Mouse (Mus musculus): ENCODE data around the gene Gja10. TPM values are rescaled to one million over a fixed set of nuclear protein-coding genes. Genes with fewer than 3 reads are reported as not detected.
A peak's percentile ranks its signal among the peaks of the same experiment; 100 is the strongest.

Gja10 gene
- total and polyA plus RNA-seq, 2 experiments from 2014 or later, result 0.13 TPM; not detected in 1

DNA sequence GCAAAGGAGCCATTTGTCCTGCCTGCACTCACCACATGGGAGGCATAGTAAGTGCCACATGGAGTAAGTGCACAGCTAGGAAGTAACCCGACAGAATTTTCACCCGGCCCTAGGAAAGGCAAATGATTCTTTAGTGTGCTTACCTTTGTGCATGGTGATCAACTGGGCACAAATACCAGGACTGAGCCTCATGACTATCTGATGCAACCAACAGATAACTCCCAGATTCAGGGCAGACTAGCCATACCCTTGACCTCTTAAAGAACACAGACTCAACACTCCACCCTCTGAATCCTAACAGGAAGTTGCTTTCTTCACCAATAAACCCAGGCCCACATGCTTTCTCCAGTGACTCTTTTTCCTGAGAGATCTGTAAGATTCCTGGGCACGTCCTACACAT is 31.1 kb downstream of the Gja10 start:
- no peak for TF ChIP-seq CTCF (IDR thresholded peaks at IDR 0.05; ENCODE audit: low read depth)
- ATAC-seq, result no peak
- Histone ChIP-seq H3K9me3 (ENCODE audit: low read length) (no peaks in the 10 kb centered on the region), H3K4me1 (ENCODE audit: insufficient read depth, low read length) (peaks cover 12% of the 10 kb centered on the region; the same call in 1 of the 2 replicates), H3K27ac (no peak overlapping the region), H3K4me2 (ENCODE audit: low read depth, low read length) (no peak overlapping the region), H3K36me3 (ENCODE audit: insufficient read depth, low read length) (peaks cover 6% of the 10 kb centered on the region; the same call in 1 of the 2 replicates), H3K4me3 (ENCODE audit: low read length) (no peak overlapping the region), H3K9ac (replicated peaks; ENCODE audit: low read length) (no peak overlapping the region), H3K27me3 (ENCODE audit: insufficient read depth, low read length) (no peaks in the 10 kb centered on the region)
- 58% methylated on average over 3 of the region's 3 CpGs for WGBS
- no peak for DNase-seq (ENCODE audit: low spot score)

DNA sequence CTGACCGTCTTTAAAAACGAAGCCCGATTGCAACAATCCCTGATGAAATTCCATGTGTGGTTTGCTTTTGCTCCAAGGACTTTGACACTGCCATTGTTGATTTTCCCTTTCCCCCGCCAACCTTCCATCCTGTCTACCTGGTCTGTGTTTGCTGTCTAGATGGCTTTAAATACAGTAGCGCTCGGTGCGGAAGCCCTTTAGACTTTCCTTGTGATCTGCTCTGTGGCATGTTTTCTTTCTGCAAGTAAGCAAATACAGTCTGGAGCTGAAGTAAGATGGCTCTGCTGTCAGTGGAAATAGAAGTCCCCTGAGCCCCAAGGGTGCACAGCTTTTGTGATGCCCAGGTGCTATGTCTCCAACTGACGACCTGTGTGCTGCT is 31.6 kb downstream of the Gja10 start:
- Histone ChIP-seq H3K4me2 (ENCODE audit: low read depth, low read length) (no peak overlapping the region), H3K4me1 (ENCODE audit: insufficient read depth, low read length) (peaks cover 12% of the 10 kb centered on the region; the same call in 1 of the 2 replicates), H3K9ac (replicated peaks; ENCODE audit: low read length) (no peak overlapping the region), H3K27ac (peak overlapping the region; percentile 59; the same call in 1 of the 2 replicates), H3K4me3 (ENCODE audit: low read length) (no peak overlapping the region), H3K27me3 (ENCODE audit: insufficient read depth, low read length) (no peaks in the 10 kb centered on the region), H3K9me3 (ENCODE audit: low read length) (no peaks in the 10 kb centered on the region), H3K36me3 (ENCODE audit: insufficient read depth, low read length) (peaks cover under 1% of the 10 kb centered on the region; the same call in 1 of the 2 replicates)
- no peak for DNase-seq (ENCODE audit: low spot score)
- no peak for ATAC-seq
- TF ChIP-seq CTCF (IDR thresholded peaks at IDR 0.05; ENCODE audit: low read depth), result no peak
- WGBS, result 59% methylated on average over 8 of the region's 8 CpGs

- peaks cover 12% of the 10 kb centered on the region; the same call in 1 of the 2 replicates for H3K4me1 ChIP-seq (ENCODE audit: insufficient read depth, low read length)
- peak; percentile 68 for DNase-seq (ENCODE audit: low spot score)
- peak; percentile 57 for TF ChIP-seq CTCF (IDR thresholded peaks at IDR 0.05; ENCODE audit: low read depth)
- peak overlapping the region; percentile 25 for H3K9ac ChIP-seq (replicated peaks; ENCODE audit: low read length)
- H3K4me2 ChIP-seq (ENCODE audit: low read depth, low read length), result no peak overlapping the region
- peak; percentile 61 for ATAC-seq
- no peaks in the 10 kb centered on the region for H3K36me3 ChIP-seq (ENCODE audit: insufficient read depth, low read length)
- peak overlapping the region; percentile 59; the same call in 1 of the 2 replicates for H3K27ac ChIP-seq
- H3K4me3 ChIP-seq (ENCODE audit: low read length), result no peak overlapping the region
- 34% methylated on average over 17 of the region's 17 CpGs for WGBS
- H3K9me3 ChIP-seq (ENCODE audit: low read length), result no peaks in the 10 kb centered on the region
- no peaks in the 10 kb centered on the region for H3K27me3 ChIP-seq (ENCODE audit: insufficient read depth, low read length)
Observed at GRCm38 (mm10) chr4:32569995-32570938, 32.3 kb downstream of the Gja10 start.

DNA sequence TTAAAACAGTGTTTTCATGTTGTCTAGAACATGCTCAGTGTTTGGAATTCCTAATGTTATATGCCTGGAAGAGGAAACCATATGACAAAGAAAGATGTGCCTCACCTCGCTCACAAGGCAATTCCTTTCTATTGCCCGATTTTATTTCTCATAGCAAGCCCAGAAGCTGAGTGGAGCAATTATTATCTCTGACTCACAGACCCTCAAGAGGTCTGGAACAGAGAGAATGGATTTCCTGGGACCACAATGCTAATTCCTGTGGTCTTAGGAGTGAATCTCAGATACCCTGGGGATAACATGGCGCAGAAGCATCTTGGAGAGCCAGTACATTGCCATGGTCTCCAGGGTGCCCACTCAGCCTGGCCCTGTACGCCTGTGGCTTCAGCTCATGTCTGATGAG is 33.5 kb downstream of the Gja10 start:
- DNase-seq (ENCODE audit: low spot score), result no peak
- 75% methylated on average over 4 of the region's 4 CpGs for WGBS
- H3K9ac ChIP-seq (replicated peaks; ENCODE audit: low read length), result no peak overlapping the region

DNA sequence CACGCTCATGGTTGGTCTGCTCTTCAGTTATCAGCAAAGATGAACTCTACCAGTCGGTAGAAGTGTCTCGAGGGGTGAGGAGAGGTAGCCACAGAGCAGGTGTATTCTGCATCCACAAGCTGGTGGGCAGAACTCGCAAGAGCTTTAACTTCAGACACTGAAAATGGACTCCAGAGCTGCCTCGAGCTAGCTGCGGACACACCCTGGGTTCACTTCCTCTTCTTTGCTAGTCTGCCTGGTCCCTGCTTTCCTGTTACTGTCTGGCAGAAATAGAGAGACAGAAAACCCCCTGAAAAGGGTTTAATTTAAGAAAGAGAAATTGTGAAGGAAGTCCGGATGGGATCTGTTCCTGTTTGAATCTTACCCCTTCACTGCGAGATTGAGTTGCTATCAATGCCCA is 37.6 kb downstream of the Gja10 start:
- H3K9me3 ChIP-seq (ENCODE audit: low read length), result no peaks in the 10 kb centered on the region
- no peak overlapping the region for H3K9ac ChIP-seq (replicated peaks; ENCODE audit: low read length)
- WGBS, result 90% methylated on average over 8 of the region's 8 CpGs
- peaks cover 3% of the 10 kb centered on the region; the same call in 1 of the 2 replicates for H3K4me1 ChIP-seq (ENCODE audit: insufficient read depth, low read length)
- no peak for DNase-seq (ENCODE audit: low spot score)
- ATAC-seq, result no peak
- no peak overlapping the region for H3K4me2 ChIP-seq (ENCODE audit: low read depth, low read length)
- no peak for TF ChIP-seq CTCF (IDR thresholded peaks at IDR 0.05; ENCODE audit: low read depth)
- no peak overlapping the region for H3K4me3 ChIP-seq (ENCODE audit: low read length)
- no peak overlapping the region for H3K27ac ChIP-seq
- H3K27me3 ChIP-seq (ENCODE audit: insufficient read depth, low read length), result no peaks in the 10 kb centered on the region
- peaks cover 12% of the 10 kb centered on the region; the same call in 1 of the 2 replicates for H3K36me3 ChIP-seq (ENCODE audit: insufficient read depth, low read length)

More for the DNA sequence above, 33.5 kb downstream of the Gja10 start:
- no peak overlapping the region for H3K4me3 ChIP-seq (ENCODE audit: low read length)
- no peaks in the 10 kb centered on the region for H3K27me3 ChIP-seq (ENCODE audit: insufficient read depth, low read length)
- no peak for ATAC-seq
- H3K27ac ChIP-seq, result no peak overlapping the region
- no peaks in the 10 kb centered on the region for H3K36me3 ChIP-seq (ENCODE audit: insufficient read depth, low read length)
- H3K4me2 ChIP-seq (ENCODE audit: low read depth, low read length), result no peak overlapping the region
- peaks cover 12% of the 10 kb centered on the region; the same call in 1 of the 2 replicates for H3K4me1 ChIP-seq (ENCODE audit: insufficient read depth, low read length)
- no peak for TF ChIP-seq CTCF (IDR thresholded peaks at IDR 0.05; ENCODE audit: low read depth)
- no peaks in the 10 kb centered on the region for H3K9me3 ChIP-seq (ENCODE audit: low read length)

- Histone ChIP-seq H3K4me3 (ENCODE audit: low read length) (no peak overlapping the region), H3K27me3 (ENCODE audit: insufficient read depth, low read length) (no peaks in the 10 kb centered on the region)
Observed at GRCm38 (mm10) chr4:32564416-32564815, 38.1 kb downstream of the Gja10 start.

More at GRCm38 (mm10) chr4:32564416-32564815, 38.1 kb downstream of the Gja10 start:
- no peak for TF ChIP-seq CTCF (IDR thresholded peaks at IDR 0.05; ENCODE audit: low read depth)
- no peak overlapping the region for H3K9ac ChIP-seq (replicated peaks; ENCODE audit: low read length)
- ATAC-seq (no peak), DNase-seq (ENCODE audit: low spot score) (no peak)
- H3K4me1 ChIP-seq (ENCODE audit: insufficient read depth, low read length), result no peaks in the 10 kb centered on the region
- H3K27ac ChIP-seq, result no peak overlapping the region
- H3K4me2 ChIP-seq (ENCODE audit: low read depth, low read length), result no peak overlapping the region
- peaks cover 12% of the 10 kb centered on the region; the same call in 1 of the 2 replicates for H3K36me3 ChIP-seq (ENCODE audit: insufficient read depth, low read length)
- WGBS, result 89% methylated on average over 7 of the region's 7 CpGs
- no peaks in the 10 kb centered on the region for H3K9me3 ChIP-seq (ENCODE audit: low read length)
